In genomic region chr2:52846506-52846905, GRCm38 (mm10) we compare ENCODE assay signal across 21 mouse cellular contexts. TPM values are rescaled to one million over a fixed set of nuclear protein-coding genes. Genes with fewer than 3 reads are reported as not detected.
DNase-seq lines count a peak whose midpoint lies in the region; ATAC-seq and TF ChIP-seq lines count a peak whose summit lies in the region.
"Had no signal": no experiment of that assay in that cellular context is flagged by ENCODE, and none has a peak within 500 bp of the region (broad histone marks: within the 10 kb centered on the region; RNA-seq: fewer than 3 reads in every experiment).

No protein-coding gene starts in this region.

- no peaks in the 10 kb centered on the region for H3K79me2 ChIP-seq in heart, adult 2 months (replicated peaks; ENCODE audit: control insufficient read depth, insufficient read depth, low read length)

- H3K4me3 ChIP-seq in heart, adult 2 months, result no peak overlapping the region
- H3K4me3 ChIP-seq in lung, postnatal 0 days (ENCODE audit: low read depth, low read length), result no peak overlapping the region

- no peak for ATAC-seq in lung, postnatal 0 days
- ATAC-seq: activated CD4-positive, CD25-positive, alpha-beta regulatory T cell, adult 4 months; CD4-positive, CD25-positive, alpha-beta regulatory T cell, adult 4 months; Patski had no signal

- intact Hi-C loops in heart, adult 2 months (cut with DNase I), result no loop called here

- no peak for TF ChIP-seq CTCF in heart, adult 2 months (IDR thresholded peaks at IDR 0.05)
- no peak for TF ChIP-seq CTCF in lung, postnatal 0 days (IDR thresholded peaks at IDR 0.05)

- no peak overlapping the region for H3K9ac ChIP-seq in heart, adult 2 months (ENCODE audit: low read depth, low read length)
- H3K9ac ChIP-seq in lung, postnatal 0 days (replicated peaks; ENCODE audit: low read depth), result no peak overlapping the region

- WGBS in heart, adult 2 months, result 53% methylated on average over 3 of the region's 3 CpGs
- 65% methylated on average over 3 of the region's 3 CpGs for WGBS in lung, postnatal 0 days

- peak; percentile 78 for DNase-seq in heart, adult 11 months
- no peak for DNase-seq in heart, adult 2 months
- DNase-seq in A20 (ENCODE audit: low read depth, low spot score), result peak; percentile 54
- no peak for DNase-seq in lung, postnatal 0 days (ENCODE audit: low spot score)
- DNase-seq: adrenal gland, adult 2 months; adrenal gland, adult 8-10 months; adrenal gland, postnatal 10 days; adrenal gland, postnatal 14 days; adrenal gland, postnatal 25 days; adrenal gland, postnatal 36 days; B cell, adult 2 months; cerebellum, adult 11 months; cerebellum, adult 11-12 months; cerebellum, adult 18-20 months; cerebellum, adult 2 months had no signal

- no peak for TF ChIP-seq POLR2A in heart, adult 2 months (IDR thresholded peaks at IDR 0.05; ENCODE audit: insufficient read depth, low read depth, low read length)

- no peak for TF ChIP-seq EP300 in heart, adult 2 months (IDR thresholded peaks at IDR 0.05; ENCODE audit: insufficient read depth, low read depth, low read length)
- no peak for TF ChIP-seq EP300 in lung, postnatal 0 days (IDR thresholded peaks at IDR 0.05)

- no peaks in the 10 kb centered on the region for H3K27me3 ChIP-seq in heart, adult 2 months (ENCODE audit: control insufficient read depth, insufficient read depth, low read length)
- H3K27me3 ChIP-seq in lung, postnatal 0 days (replicated peaks; ENCODE audit: insufficient read depth, low read length), result no peaks in the 10 kb centered on the region
- H3K27me3 ChIP-seq: CH12.LX, Patski had no signal

- no peak overlapping the region for H3K27ac ChIP-seq in heart, adult 2 months
- no peak overlapping the region for H3K27ac ChIP-seq in lung, postnatal 0 days (ENCODE audit: low read length)

- no peak overlapping the region for H3K4me2 ChIP-seq in lung, postnatal 0 days (replicated peaks; ENCODE audit: low read depth, low read length)

- peaks cover 6% of the 10 kb centered on the region; the same call in 1 of the 2 replicates for H3K4me1 ChIP-seq in heart, adult 2 months (ENCODE audit: control insufficient read depth, insufficient read depth, low read length)
- H3K4me1 ChIP-seq in lung, postnatal 0 days (ENCODE audit: insufficient read depth, low read depth, low read length), result no peaks in the 10 kb centered on the region

- no peaks in the 10 kb centered on the region for H3K9me3 ChIP-seq in lung, postnatal 0 days (ENCODE audit: low read length)
- H3K9me3 ChIP-seq: G1E had no signal

- H3K36me3 ChIP-seq in heart, adult 2 months (ENCODE audit: control insufficient read depth, insufficient read depth, low read length), result no peaks in the 10 kb centered on the region
- no peaks in the 10 kb centered on the region for H3K36me3 ChIP-seq in lung, postnatal 0 days (ENCODE audit: insufficient read depth, low read length)
- H3K36me3 ChIP-seq: G1E had no signal

RNA-seq across cellular contexts. Expression of gene Fmnl2, which starts 11.2 kb away (rescaled TPM):
- 1 to 10 TPM; 4.5 to 6.3 TPM for total RNA-seq in heart, adult 2 months (2021)
- 1.2 and 2.9 TPM in 2 replicates for polyA plus RNA-seq in heart, adult 2 months (2012; rRNA removed)
- 3.5 and 3.9 TPM in 2 replicates for polyA plus RNA-seq in lung, postnatal 0 days (2015; fragmentation: Nextera tagmentation; extraction: Ambion mirVana)
- total RNA-seq: G1E, MEL had no signal
- polyA plus RNA-seq: G1E had no signal

Comparison
In these comparisons a context has a peak if more than half of its experiments do, and no peak if none do; other contexts are left out.
1. DNase-seq: peak in heart, adult 11 months (single experiment) and A20 (single experiment); none in heart, adult 2 months (0 of 2) and lung, postnatal 0 days (single experiment).